Mouse (Mus musculus) heart, adult 9 months (tissue): Measurements from ENCODE around the gene Fli1.

Source experiments
- DNase-seq, 2 experiments: peaks; one replicate each; pipeline ENCODE4 v3.0.0; 2022; ENCODE audit warnings: low spot score in 2 of 2

Gene Fli1

DNA sequence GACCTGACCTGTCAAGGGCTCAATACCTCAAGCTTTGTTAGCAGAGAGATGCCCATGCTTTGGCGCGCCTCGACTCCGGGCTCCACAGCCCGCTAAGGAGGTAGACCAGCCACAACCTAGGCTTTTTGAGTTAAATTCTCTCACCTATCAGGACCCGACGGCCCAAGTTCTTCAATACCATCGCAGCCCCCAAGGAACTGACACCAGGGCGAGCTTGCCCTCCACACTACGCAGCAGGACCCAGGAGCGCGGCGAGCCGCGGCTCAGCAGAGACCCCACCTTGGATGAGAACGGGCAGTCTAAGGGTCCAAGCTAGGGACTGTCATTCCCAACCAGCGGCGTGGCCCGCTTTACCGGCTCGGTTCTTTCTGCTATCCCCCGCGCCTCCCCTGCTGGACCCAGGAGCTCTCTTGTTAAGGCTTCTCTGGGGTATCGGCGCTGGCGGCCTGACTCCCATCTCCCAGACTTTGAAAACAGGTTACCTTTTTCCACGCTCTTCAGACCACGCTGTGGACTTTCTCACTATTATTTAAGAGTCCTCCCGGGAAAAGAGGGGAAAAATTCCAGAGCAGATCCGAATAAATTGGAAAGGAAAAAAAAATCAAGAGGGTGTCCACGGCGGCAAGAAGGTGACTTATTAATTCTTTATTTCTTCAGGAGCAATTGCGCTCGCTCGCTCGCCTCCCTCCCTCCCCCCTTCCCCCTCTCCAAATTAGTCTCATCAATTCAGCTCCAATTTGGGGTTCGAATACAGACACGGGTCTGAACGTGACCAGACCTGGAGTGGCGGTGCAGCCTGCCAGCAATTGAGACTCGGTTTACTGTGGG is at the start of gene Fli1:
Gene Fli1, minus strand, starts transcription at position 650 of the 828 bp plus-strand sequence.
- DNase-seq: peak in 1 of 2 experiments; percentile 41

DNA sequence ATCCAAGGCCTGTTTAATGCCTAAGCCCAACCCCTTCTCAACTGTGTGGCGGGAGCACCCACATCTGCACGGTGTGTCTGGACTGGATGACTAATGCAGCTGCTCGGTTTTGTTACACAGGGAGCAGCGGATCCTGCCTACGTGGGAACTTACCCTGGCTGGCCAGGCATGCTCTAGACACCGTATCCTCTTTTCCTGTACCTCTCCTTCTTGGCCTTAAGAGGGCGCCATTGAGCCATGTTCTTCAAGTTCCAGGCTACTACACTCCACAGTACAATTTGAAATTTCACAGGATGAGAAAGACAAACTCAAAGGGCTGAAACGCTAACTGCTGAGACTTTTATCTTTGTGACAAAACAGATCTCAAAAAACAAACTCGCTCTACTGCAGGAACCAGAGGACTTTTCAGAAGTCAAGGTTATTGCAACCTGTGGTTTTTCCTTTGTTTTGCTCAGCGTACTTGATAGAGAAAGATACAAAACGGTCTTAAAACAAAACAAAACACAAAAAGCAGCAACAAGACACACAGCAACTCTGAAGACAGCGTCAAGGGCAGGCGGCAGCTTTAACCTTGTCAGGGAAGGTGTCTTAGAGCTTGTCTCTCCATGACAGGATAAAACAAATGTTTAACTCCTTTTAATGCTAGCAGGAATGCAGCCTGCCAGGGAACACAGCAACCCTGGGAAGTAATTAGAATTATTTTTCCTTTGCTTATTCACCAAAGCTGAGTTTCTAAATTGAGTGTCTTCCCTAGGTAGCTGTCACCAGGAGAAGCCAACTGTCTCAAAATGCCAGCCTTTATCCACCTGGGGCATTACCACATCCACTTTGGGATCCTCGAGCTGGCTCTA is 49.3 kb upstream of the Fli1 start:
- DNase-seq: peak; percentile 86

- DNase-seq: no peak
Measured at GRCm38 (mm10) chr9:32590571-32590970, 47.9 kb upstream of the Fli1 start.

DNA sequence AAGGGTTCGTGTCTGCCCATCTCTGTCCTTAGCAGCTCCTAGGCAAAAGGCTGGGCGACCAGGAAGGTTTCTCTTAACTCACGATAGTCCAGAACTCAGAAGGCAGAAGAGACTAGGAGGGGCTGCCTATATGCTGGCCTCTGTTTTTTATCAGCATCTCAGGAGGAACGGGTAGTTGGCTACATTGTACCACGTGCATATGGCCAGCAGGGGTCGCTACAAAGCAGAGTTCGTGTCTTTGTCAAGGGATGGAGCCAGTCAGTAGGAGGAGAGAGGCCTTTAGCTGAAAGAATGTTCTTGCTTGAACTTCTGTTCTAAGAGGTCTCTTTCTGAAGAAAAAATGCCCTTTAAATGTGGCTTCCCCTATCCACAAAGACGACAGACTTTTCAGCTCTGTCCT is 47.2 kb upstream of the Fli1 start:
- peak; percentile 63 to 84 for DNase-seq

DNA sequence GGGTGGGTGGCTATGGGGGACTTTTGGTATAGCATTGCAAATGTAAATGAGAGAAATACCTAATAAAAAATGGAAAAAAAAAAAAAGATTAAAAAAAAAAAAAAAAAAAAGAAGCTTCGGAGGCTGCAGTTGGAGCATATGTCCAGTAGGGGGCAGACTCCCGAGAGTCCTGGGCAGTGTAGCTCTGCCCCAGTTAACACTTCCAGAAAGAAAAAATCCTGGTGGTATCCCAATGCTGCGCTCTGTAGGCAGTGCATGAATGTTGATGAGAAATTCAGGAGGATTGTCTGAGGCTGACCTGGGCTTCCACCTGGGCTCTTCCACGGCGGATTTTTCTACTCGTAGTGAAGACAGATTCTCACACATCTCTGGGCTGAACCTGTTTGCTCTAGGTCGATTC is 42.7 kb upstream of the Fli1 start:
- no peak for DNase-seq

- no peak for DNase-seq
Measured at GRCm38 (mm10) chr9:32583905-32584304, 41.2 kb upstream of the Fli1 start.

- DNase-seq: no peak
Measured at GRCm38 (mm10) chr9:32581851-32582573, 39.4 kb upstream of the Fli1 start.

- no peak for DNase-seq
Measured at GRCm38 (mm10) chr9:32578411-32578810, 35.8 kb upstream of the Fli1 start.

- no peak for DNase-seq
Measured at GRCm38 (mm10) chr9:32573638-32574037, 31.0 kb upstream of the Fli1 start.

GRCm38 (mm10) chr9:32571676-32572075 is 29.0 kb upstream of the Fli1 start:
- no peak for DNase-seq

GRCm38 (mm10) chr9:32570547-32570946 is 27.9 kb upstream of the Fli1 start:
- DNase-seq: no peak

- DNase-seq: no peak
Measured at GRCm38 (mm10) chr9:32569261-32569660, 26.6 kb upstream of the Fli1 start.

GRCm38 (mm10) chr9:32567603-32568002 is 24.9 kb upstream of the Fli1 start:
- no peak for DNase-seq

GRCm38 (mm10) chr9:32565309-32565708 is 22.6 kb upstream of the Fli1 start:
- DNase-seq: no peak

- no peak for DNase-seq
Measured at GRCm38 (mm10) chr9:32562837-32563236, 20.2 kb upstream of the Fli1 start.

DNA sequence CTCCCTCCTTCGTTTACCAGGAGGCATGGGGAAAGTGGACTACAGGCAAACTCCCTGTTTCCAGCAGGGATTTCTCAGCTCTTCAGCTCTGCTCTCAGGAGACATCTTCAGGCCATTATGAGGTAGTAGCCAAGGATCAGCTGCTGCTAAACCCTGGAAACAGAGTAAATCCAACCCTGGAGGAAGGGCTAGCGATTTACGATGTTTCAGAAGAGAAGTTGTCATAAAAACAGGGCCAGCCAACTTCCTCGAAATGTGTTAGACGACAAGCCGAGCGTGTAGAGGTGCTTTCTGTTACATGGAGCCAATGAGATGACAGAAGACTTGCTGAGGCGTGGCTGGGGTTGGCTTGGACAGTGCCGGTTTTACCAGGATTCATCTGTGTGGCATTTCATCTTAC is 19.7 kb upstream of the Fli1 start:
- DNase-seq: peak; percentile 43 to 51

- DNase-seq: no peak
Measured at GRCm38 (mm10) chr9:32561190-32561890, 18.7 kb upstream of the Fli1 start.

GRCm38 (mm10) chr9:32559859-32560258 is 17.2 kb upstream of the Fli1 start:
- DNase-seq: no peak

GRCm38 (mm10) chr9:32559454-32559853 is 16.8 kb upstream of the Fli1 start:
- DNase-seq: no peak

DNA sequence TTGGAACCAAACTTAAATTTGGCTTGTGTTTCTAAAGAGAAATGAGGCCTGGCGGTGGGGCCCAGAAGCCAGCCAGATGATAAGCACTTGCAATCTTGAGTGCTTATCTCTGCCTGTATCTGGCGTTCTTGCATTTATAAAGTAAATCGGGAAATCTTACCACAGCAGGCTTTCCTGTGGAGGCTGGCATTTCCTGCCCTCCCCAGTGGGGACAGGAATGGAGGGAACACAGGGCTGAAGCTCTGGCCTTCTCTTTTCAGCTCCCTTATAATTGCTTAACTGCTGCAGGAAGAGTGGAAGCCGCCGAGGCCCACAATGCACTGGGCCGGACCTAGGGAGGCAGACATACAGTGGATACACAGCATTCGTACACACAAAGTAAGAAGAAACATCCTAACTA is 13.7 kb upstream of the Fli1 start:
- DNase-seq: no peak

DNA sequence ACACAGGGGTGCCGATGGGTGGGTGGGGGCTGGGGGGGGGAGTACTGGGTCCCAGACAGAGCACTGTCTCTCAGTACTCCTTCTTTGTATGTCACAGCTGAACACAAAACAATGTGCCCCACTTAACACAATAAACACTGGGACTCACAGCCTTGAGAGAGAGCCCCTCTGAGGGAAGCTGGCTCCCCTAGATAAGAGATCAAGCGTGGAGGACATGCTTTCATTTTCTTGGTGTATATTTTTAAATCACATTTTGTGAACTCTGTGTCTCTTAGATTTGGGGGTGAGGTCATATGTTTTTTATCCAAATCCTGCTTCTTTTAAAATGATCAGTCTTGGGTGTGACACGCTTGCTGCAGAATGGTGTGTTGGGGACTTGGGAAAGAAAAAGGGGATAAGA is 12.6 kb upstream of the Fli1 start:
- no peak for DNase-seq

DNA sequence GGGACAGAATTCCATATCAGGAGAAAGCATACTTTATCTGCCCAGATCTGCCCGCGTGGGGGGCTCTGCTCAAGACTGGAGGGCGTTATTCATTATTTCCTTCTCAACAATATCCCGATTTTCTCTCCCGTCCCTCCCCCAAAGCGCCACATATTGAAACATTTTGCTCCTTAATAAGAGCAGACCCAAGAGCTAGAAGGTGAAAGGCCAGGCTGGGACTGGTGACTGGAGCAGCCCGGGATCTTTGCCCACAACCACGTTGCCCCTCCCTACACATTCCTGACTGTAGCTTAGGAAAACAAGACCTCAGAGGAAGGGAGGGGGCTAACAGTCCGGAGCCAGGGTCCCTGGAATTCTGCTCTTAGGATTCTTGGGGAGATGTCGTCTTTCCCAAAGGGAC is 7.9 kb upstream of the Fli1 start:
- DNase-seq: no peak
